16 mouse cellular contexts compared by ENCODE assay signal in the genomic region with DNA sequence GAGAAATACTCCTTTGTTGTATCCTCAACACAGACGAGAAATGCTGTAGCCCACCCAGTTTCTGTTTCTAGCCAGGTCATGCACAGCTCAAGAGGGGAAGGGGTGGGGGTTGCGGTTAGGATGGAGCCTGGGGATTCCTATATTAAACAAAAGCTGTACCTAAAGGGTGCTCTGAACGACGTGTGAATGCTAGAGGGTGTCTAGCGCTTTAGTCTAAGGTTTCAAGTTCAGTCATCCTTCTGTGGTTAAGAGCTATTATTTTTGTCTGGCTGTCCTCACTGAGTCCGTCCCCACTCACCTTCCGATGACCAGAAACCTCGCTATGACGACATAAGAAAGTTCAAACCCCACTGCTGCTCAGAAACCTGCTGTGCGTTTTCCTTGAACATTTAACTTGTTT.
"Had no signal": no experiment of that assay in that cellular context is flagged by ENCODE, and none has a peak within 500 bp of the region (broad histone marks: within the 10 kb centered on the region; RNA-seq: fewer than 3 reads in every experiment).

No protein-coding gene starts in this region.

- ATAC-seq: lung, postnatal 0 days had no signal

- H3K4me1 ChIP-seq: lung, embryonic 15.5 days; megakaryocyte, embryonic 14.5 days; midbrain, embryonic 15.5 days; stomach, embryonic 15.5 days had no signal

- H3K27ac ChIP-seq: lung, embryonic 15.5 days; macrophage; midbrain, embryonic 15.5 days; neural tube, embryonic 12.5 days; stomach, embryonic 15.5 days; stomach, postnatal 0 days had no signal

- H3K36me3 ChIP-seq: lung, embryonic 15.5 days; midbrain, embryonic 15.5 days; neural tube, embryonic 12.5 days; stomach, embryonic 15.5 days had no signal

- H3K27me3 ChIP-seq: lung, embryonic 15.5 days; megakaryocyte, embryonic 14.5 days; midbrain, embryonic 13.5 days; midbrain, embryonic 15.5 days; neural tube, embryonic 12.5 days; stomach, embryonic 15.5 days had no signal

- H3K4me3 ChIP-seq: lung, embryonic 15.5 days; megakaryocyte, embryonic 14.5 days; midbrain, embryonic 13.5 days; midbrain, embryonic 15.5 days; neural tube, embryonic 12.5 days; stomach, embryonic 15.5 days had no signal

- DNase-seq: lung, adult 2 months; lung, postnatal 14 days; lung, postnatal 36 days; right cerebral cortex, postnatal 14 days; thymus, adult 2 months; thymus, postnatal 36 days had no signal

- H3K9me3 ChIP-seq: lung, embryonic 15.5 days; midbrain, embryonic 13.5 days; midbrain, embryonic 15.5 days; neural tube, embryonic 12.5 days; stomach, embryonic 15.5 days had no signal

- H3K4me2 ChIP-seq: lung, embryonic 15.5 days; midbrain, embryonic 11.5 days; midbrain, embryonic 13.5 days; midbrain, embryonic 15.5 days; neural tube, embryonic 12.5 days; stomach, embryonic 15.5 days had no signal

- H3K9ac ChIP-seq: lung, embryonic 15.5 days; midbrain, embryonic 13.5 days; midbrain, embryonic 15.5 days; neural tube, embryonic 12.5 days; stomach, embryonic 15.5 days had no signal
